Mouse (Mus musculus): ENCODE measurements around the gene Dnah8. TPM values are rescaled to one million over a fixed set of nuclear protein-coding genes. Genes with fewer than 3 reads are reported as not detected.
A peak's percentile ranks its signal among the peaks of the same experiment; 100 is the strongest.

The Dnah8 gene
- polyA plus RNA-seq, 1 experiment, result 2.3 TPM

DNA sequence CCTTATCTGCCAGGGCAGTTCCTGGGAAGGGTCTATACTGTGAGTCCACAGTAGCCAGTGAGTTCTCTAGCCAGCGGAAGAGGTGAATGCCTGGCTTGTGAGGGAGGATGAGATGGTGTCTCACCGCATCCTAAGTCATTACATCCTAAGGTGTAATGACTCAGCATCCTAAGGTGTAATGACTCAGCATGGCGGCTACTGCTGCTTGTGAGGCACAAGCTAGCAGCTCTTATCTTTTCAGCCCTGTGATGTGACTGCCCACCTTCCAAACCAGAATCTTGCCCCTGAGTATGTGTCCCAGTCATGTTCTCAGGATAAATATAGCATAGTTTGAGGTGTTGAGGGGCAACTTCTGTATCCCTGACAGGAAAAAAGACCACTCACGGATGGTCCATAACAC lies 211.3 kb downstream of the Dnah8 start:
- no peak for DNase-seq (ENCODE audit: low read depth)
- TF ChIP-seq CTCF (IDR thresholded peaks at IDR 0.05; ENCODE audit: borderline replicate concordance, extremely low read depth, insufficient read depth, insufficient read length) (no peak), POLR2A (IDR thresholded peaks at IDR 0.05; ENCODE audit: borderline replicate concordance, extremely low read depth, insufficient read depth, insufficient read length, poor library complexity, severe bottlenecking) (no peak)

GRCm38 (mm10) chr17:30837031-30837430 lies 212.9 kb downstream of the Dnah8 start:
- TF ChIP-seq CTCF (IDR thresholded peaks at IDR 0.05; ENCODE audit: borderline replicate concordance, extremely low read depth, insufficient read depth, insufficient read length) (no peak), POLR2A (IDR thresholded peaks at IDR 0.05; ENCODE audit: borderline replicate concordance, extremely low read depth, insufficient read depth, insufficient read length, poor library complexity, severe bottlenecking) (no peak)
- no peak for DNase-seq (ENCODE audit: low read depth)

DNA sequence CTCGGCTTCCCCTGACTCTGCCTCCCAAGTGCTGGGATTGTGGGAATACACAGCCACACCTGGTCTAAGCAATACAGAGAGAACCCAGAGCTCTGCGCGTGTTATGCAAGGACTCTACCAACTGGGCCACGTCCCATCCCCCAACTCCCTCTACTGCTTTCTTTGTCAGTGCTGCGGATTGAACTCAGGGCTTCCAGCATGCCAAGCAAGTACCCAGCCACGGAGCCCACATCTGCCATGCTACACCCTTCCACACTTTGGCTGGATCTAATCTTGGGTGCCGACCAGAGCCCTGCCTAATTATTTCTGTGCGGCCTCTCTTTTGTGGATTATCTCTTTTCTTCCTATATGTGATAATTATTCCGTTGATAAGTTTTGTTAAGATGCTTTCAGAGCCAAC lies 215.9 kb downstream of the Dnah8 start:
- DNase-seq (ENCODE audit: low read depth), result peak; percentile 92
- TF ChIP-seq POLR2A (IDR thresholded peaks at IDR 0.05; ENCODE audit: borderline replicate concordance, extremely low read depth, insufficient read depth, insufficient read length, poor library complexity, severe bottlenecking) (no peak), CTCF (IDR thresholded peaks at IDR 0.05; ENCODE audit: borderline replicate concordance, extremely low read depth, insufficient read depth, insufficient read length) (no peak)

DNA sequence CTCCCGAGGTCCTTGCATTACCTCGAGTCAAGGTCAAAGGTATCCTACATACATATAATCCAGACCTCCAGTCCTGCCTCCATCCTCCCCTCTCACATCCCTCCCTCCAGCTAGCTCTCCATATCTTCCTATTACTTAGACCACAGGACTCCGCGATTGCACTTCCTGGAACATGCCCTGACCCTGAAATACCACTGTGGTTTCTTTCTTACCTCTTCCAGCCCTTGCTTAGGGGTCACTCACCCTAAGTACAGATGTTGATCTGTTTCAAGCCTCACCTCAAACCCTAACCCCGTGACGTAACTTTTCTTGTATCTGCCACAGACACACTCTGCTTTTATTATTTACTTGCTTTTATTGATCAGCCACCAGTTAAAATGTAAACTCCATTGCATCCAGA lies 218.2 kb downstream of the Dnah8 start:
- no peak for DNase-seq (ENCODE audit: low read depth)
- TF ChIP-seq CTCF (IDR thresholded peaks at IDR 0.05; ENCODE audit: borderline replicate concordance, extremely low read depth, insufficient read depth, insufficient read length) (no peak), POLR2A (IDR thresholded peaks at IDR 0.05; ENCODE audit: borderline replicate concordance, extremely low read depth, insufficient read depth, insufficient read length, poor library complexity, severe bottlenecking) (no peak)

DNA sequence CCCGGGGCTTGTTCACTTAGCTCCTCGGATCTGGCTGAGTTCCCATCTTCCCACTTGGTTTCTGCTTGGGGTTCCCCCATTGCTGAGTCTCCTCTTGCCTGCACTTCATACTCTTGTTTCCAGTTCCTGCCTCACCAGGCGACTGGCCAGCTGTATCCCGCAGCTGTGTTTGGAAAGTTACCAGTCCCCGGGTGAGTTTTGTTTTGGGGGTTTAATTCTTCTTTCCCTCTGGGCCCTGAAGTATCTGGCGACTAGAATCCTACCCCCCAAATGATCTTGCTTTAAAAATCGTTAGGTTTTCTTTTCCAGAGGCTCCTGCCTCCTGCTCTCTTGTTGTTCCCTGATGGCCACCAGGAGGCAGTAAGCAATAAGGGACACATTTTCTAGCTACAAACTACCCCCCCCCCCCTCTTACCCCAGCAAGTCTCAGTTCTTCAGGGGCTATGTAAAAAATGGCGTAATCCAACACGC lies 220.2 kb downstream of the Dnah8 start:
- TF ChIP-seq CTCF (IDR thresholded peaks at IDR 0.05; ENCODE audit: borderline replicate concordance, extremely low read depth, insufficient read depth, insufficient read length) (peak; percentile 10; the same call in 1 of the 2 replicates), POLR2A (IDR thresholded peaks at IDR 0.05; ENCODE audit: borderline replicate concordance, extremely low read depth, insufficient read depth, insufficient read length, poor library complexity, severe bottlenecking) (no peak)
- no peak for DNase-seq (ENCODE audit: low read depth)

GRCm38 (mm10) chr17:30847498-30847897 lies 223.3 kb downstream of the Dnah8 start:
- DNase-seq (ENCODE audit: low read depth), result no peak
- no peak for TF ChIP-seq CTCF (IDR thresholded peaks at IDR 0.05; ENCODE audit: borderline replicate concordance, extremely low read depth, insufficient read depth, insufficient read length)
- no peak for TF ChIP-seq POLR2A (IDR thresholded peaks at IDR 0.05; ENCODE audit: borderline replicate concordance, extremely low read depth, insufficient read depth, insufficient read length, poor library complexity, severe bottlenecking)

DNA sequence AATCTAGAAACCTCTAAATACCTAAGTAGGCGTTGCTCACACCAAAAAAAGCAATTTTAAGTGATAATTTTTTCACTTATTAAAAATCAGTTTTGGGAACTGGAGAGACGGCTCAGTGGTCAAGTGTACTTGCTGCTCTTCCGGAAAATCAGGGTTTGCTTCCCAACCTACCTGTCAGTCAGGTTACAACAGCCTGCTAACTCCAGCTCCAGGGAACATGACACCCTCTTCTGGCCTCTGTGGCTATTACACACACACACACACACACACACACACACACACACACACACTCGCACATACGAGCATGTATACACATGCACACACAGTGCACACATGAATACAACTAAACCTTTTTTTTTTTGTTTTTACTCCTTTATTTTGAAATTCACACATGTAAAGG lies 223.9 kb downstream of the Dnah8 start:
- TF ChIP-seq POLR2A (IDR thresholded peaks at IDR 0.05; ENCODE audit: borderline replicate concordance, extremely low read depth, insufficient read depth, insufficient read length, poor library complexity, severe bottlenecking), result no peak
- DNase-seq (ENCODE audit: low read depth), result no peak

GRCm38 (mm10) chr17:30848804-30849203 lies 224.7 kb downstream of the Dnah8 start:
- DNase-seq (ENCODE audit: low read depth), result no peak
- TF ChIP-seq CTCF (IDR thresholded peaks at IDR 0.05; ENCODE audit: borderline replicate concordance, extremely low read depth, insufficient read depth, insufficient read length) (no peak), POLR2A (IDR thresholded peaks at IDR 0.05; ENCODE audit: borderline replicate concordance, extremely low read depth, insufficient read depth, insufficient read length, poor library complexity, severe bottlenecking) (no peak)

DNA sequence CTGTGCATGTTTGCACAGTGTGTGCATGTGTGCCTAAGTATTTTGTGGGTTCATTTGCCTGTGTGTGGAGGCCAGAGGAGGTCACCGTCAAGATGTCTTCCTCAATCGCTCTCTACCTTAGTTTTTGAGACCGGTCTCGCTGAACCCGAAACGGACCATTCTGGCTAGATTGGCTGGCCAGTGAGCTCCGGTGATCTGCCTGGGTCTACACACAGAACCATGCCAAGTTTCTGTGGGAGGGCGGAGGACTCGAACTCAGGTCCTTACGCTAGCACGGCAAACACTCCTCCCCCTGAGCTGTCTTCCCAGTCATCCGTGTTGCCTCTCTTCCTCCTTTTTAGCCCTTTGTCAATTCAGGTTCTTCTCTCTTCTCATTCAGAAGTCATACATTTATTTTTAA lies 225.7 kb downstream of the Dnah8 start:
- DNase-seq (ENCODE audit: low read depth), result no peak
- no peak for TF ChIP-seq POLR2A (IDR thresholded peaks at IDR 0.05; ENCODE audit: borderline replicate concordance, extremely low read depth, insufficient read depth, insufficient read length, poor library complexity, severe bottlenecking)
- TF ChIP-seq CTCF (IDR thresholded peaks at IDR 0.05; ENCODE audit: borderline replicate concordance, extremely low read depth, insufficient read depth, insufficient read length), result no peak

DNA sequence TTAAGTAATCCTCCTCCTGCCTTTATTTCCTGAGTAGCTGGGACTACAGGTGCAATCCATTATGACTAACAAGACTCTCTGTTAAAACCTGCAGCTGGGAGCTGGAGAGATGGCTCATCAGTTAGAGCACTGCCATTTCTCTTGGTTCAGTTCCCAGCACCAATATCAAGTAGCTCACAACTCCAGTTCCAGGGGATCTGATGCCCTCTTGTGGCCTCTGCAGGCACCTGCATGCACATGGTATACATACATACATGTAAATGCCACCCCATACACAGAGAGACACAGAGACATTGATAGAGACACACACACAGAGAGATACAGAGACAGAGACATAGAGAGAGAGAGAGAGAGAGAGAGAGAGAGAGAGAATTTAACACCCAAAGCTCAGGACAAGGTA lies 228.2 kb downstream of the Dnah8 start:
- no peak for DNase-seq (ENCODE audit: low read depth)
- TF ChIP-seq POLR2A (IDR thresholded peaks at IDR 0.05; ENCODE audit: borderline replicate concordance, extremely low read depth, insufficient read depth, insufficient read length, poor library complexity, severe bottlenecking) (no peak), CTCF (IDR thresholded peaks at IDR 0.05; ENCODE audit: borderline replicate concordance, extremely low read depth, insufficient read depth, insufficient read length) (peak; percentile 12; the same call in 1 of the 2 replicates)

- no peak for DNase-seq (ENCODE audit: low read depth)
- TF ChIP-seq POLR2A (IDR thresholded peaks at IDR 0.05; ENCODE audit: borderline replicate concordance, extremely low read depth, insufficient read depth, insufficient read length, poor library complexity, severe bottlenecking), result no peak
- TF ChIP-seq CTCF (IDR thresholded peaks at IDR 0.05; ENCODE audit: borderline replicate concordance, extremely low read depth, insufficient read depth, insufficient read length), result no peak
These were observed 233.2 kb downstream of the Dnah8 start for GRCm38 (mm10) chr17:30857347-30857746.

- TF ChIP-seq CTCF (IDR thresholded peaks at IDR 0.05; ENCODE audit: borderline replicate concordance, extremely low read depth, insufficient read depth, insufficient read length) (no peak), POLR2A (IDR thresholded peaks at IDR 0.05; ENCODE audit: borderline replicate concordance, extremely low read depth, insufficient read depth, insufficient read length, poor library complexity, severe bottlenecking) (no peak)
- no peak for DNase-seq (ENCODE audit: low read depth)
These were observed 234.6 kb downstream of the Dnah8 start for GRCm38 (mm10) chr17:30858586-30859259.
